Mouse (Mus musculus): ENCODE results near the gene Rgs1. TPM values are rescaled to one million over a fixed set of nuclear protein-coding genes. Genes with fewer than 3 reads are reported as not detected.

Rgs1 gene
- total RNA-seq, 2 experiments from 2014 or later, result 17.1 to 52.1 TPM

DNA sequence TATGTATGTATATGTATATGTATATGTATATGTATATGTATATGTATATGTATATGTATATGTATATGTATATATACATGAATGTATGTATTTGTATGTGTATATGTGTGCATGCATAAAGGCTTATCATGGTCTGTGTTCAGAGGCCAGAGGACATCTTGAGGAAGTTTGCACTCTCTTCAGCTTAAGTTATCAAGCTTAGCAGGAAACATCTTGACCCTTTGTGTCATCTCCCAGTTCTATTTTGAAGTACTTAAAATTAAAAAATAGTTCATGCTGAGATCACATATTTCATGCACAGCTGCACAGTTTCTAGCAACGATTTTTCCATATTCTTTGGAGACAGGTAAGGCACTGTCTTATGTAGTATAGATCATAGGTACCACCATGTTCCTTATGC lies 49.5 kb downstream of the Rgs1 start:
- 0 out of 2 replicates have a peak, but pooled peaks have one; percentile 21 for ATAC-seq (replicated peaks; ENCODE audit: poor library complexity)

DNA sequence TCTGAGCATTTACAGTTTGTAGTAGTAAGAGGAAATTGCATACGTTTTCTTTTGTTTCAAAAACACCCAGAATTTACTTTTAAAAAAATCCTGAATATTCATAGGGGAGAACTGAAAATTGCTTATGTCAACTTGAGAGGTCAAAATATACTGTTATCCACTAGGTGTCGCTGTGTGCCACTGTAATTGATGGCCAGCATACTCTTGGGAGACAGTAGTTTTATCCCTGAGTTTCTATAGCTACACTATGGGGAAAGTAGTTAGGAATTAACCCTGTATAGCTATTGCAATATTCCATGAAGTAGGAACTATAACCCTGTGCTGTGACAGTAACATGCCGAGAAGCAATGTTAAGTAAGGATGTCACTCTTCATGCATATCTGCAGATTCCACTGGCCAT lies 51.4 kb downstream of the Rgs1 start:
- ATAC-seq (replicated peaks; ENCODE audit: poor library complexity), result peak; percentile 78

Other genes with a start within 250 kb of the Rgs1 start
- gene Rgs2, start 245.1 kb downstream of the Rgs1 start, total RNA-seq (2015), result 137 and 196 TPM in 2 replicates
- gene Rgs2, start 245.1 kb downstream of the Rgs1 start, total RNA-seq (2017), result 73.7 and 95.2 TPM in 2 replicates
- not detected in 2 replicates for gene Rgs13, start 71.9 kb downstream of the Rgs1 start, total RNA-seq (2015)
- not detected in 2 replicates for gene Rgs13, start 71.9 kb downstream of the Rgs1 start, total RNA-seq (2017)